Mouse (Mus musculus) forebrain, embryonic 13.5 days (tissue): ENCODE measurements at regions not wholly inside any gene's neighbourhood (a gene's known extent, or its start where the extent isn't known, plus 50 kb on each side); places are given as distances from the start of the nearest gene placed in this dataset.

ENCODE experiments used
- ATAC-seq: fragments of 200-750 bp; cut with Nextera tagmentation; 2 replicates; pipeline ENCODE4 v1.8.0; 2017
- H3K27ac ChIP-seq: fragments of 300-500 bp; sonication (generic); 2 replicates; pipeline ENCODE4 v1.5.1; 2015; ENCODE audit warnings: inconsistent platforms, mild to moderate bottlenecking, moderate library complexity
- H3K27me3 ChIP-seq: fragments of 300-500 bp; sonication (generic); 2 replicates; pipeline ENCODE4 v1.6.1; 2015; ENCODE audit warnings: mild to moderate bottlenecking, inconsistent platforms
- H3K36me3 ChIP-seq: fragments of 300-500 bp; sonication (generic); 2 replicates; pipeline ENCODE4 v1.6.1; 2015; ENCODE audit warnings: mild to moderate bottlenecking, inconsistent platforms; ENCODE audit not compliant: poor library complexity, severe bottlenecking
- H3K4me1 ChIP-seq: fragments of 300-500 bp; sonication (generic); 2 replicates; pipeline ENCODE4 v1.6.1; 2015; ENCODE audit warnings: inconsistent platforms
- H3K4me2 ChIP-seq: fragments of 300-500 bp; sonication (generic); 2 replicates; pipeline ENCODE4 v1.6.1; 2015; ENCODE audit warnings: inconsistent platforms, mild to moderate bottlenecking, moderate library complexity
- H3K4me3 ChIP-seq: fragments of 300-500 bp; sonication (generic); 2 replicates; pipeline ENCODE4 v1.5.1; 2015; ENCODE audit warnings: mild to moderate bottlenecking, inconsistent platforms
- H3K9ac ChIP-seq: fragments of 300-500 bp; sonication (generic); 2 replicates; pipeline ENCODE4 v1.6.1; 2015; ENCODE audit warnings: mild to moderate bottlenecking, inconsistent platforms
- H3K9me3 ChIP-seq: fragments of 300-500 bp; sonication (generic); replicated peaks from 2 replicates; pipeline ENCODE4 v1.6.1; 2016; ENCODE audit warnings: inconsistent platforms
- WGBS: fragments of 180-500 bp; shearing (Covaris S2); methylation state at CpG from one replicate; pipeline ENCODE4 v1.1.7; 2015; 5-methylcytosine and 5-hydroxymethylcytosine counted together

GRCm38 (mm10) chr2:168842261-168842740 is 74.6 kb upstream of the Sall4 start:
- Histone ChIP-seq H3K36me3 (no peaks in the 10 kb centered on the region), H3K9me3 (no peaks in the 10 kb centered on the region), H3K4me1 (peaks cover 25% of the 10 kb centered on the region), H3K27ac (no peak overlapping the region), H3K27me3 (peaks cover 61% of the 10 kb centered on the region), H3K4me2 (peak overlapping the region; percentile 30), H3K4me3 (no peak overlapping the region), H3K9ac (no peak overlapping the region)
- 6% methylated on average over 15 of the region's 15 CpGs for WGBS
- no peak for ATAC-seq

- no peak overlapping the region for H3K9ac ChIP-seq
- H3K27ac ChIP-seq, result no peak overlapping the region
- no peaks in the 10 kb centered on the region for H3K9me3 ChIP-seq
- H3K4me2 ChIP-seq, result peak overlapping the region; percentile 30
- H3K4me3 ChIP-seq, result no peak overlapping the region
- 3% methylated on average over 11 of the region's 11 CpGs for WGBS
- H3K4me1 ChIP-seq, result peaks cover 25% of the 10 kb centered on the region
- no peaks in the 10 kb centered on the region for H3K36me3 ChIP-seq
- H3K27me3 ChIP-seq, result peaks cover 63% of the 10 kb centered on the region
- ATAC-seq, result no peak
Observed at GRCm38 (mm10) chr2:168841713-168842045, 73.9 kb upstream of the Sall4 start.

- H3K4me1 ChIP-seq, result peaks cover 25% of the 10 kb centered on the region
- H3K9me3 ChIP-seq, result no peaks in the 10 kb centered on the region
- H3K4me2 ChIP-seq, result peak overlapping the region; percentile 30; the same call in 1 of the 2 replicates
- WGBS, result 5% methylated on average over 19 of the region's 19 CpGs
- H3K36me3 ChIP-seq, result no peaks in the 10 kb centered on the region
- H3K27ac ChIP-seq, result no peak overlapping the region
- peaks cover 63% of the 10 kb centered on the region for H3K27me3 ChIP-seq
- H3K9ac ChIP-seq, result no peak overlapping the region
- no peak for ATAC-seq
- H3K4me3 ChIP-seq, result no peak overlapping the region
Observed at GRCm38 (mm10) chr2:168840853-168841712, 73.3 kb upstream of the Sall4 start.

- peak; percentile 75 for ATAC-seq
- Histone ChIP-seq H3K27ac (no peak overlapping the region; the same call in 1 of the 2 replicates), H3K27me3 (peaks cover 63% of the 10 kb centered on the region), H3K4me3 (peak overlapping the region; percentile 23), H3K9ac (0 out of 2 replicates have a peak overlapping the region, but pooled peaks have one; percentile 27), H3K4me2 (peak overlapping the region; percentile 56), H3K4me1 (peaks cover 25% of the 10 kb centered on the region), H3K9me3 (no peaks in the 10 kb centered on the region), H3K36me3 (no peaks in the 10 kb centered on the region)
- 2% methylated on average over 24 of the region's 24 CpGs for WGBS
Observed at GRCm38 (mm10) chr2:168839811-168840655, 72.3 kb upstream of the Sall4 start.

- no peak overlapping the region for H3K9ac ChIP-seq
- H3K4me2 ChIP-seq, result peak overlapping the region; percentile 56
- WGBS, result 9% methylated on average over 6 of the region's 6 CpGs
- peaks cover 57% of the 10 kb centered on the region for H3K27me3 ChIP-seq
- H3K36me3 ChIP-seq, result no peaks in the 10 kb centered on the region
- H3K9me3 ChIP-seq, result no peaks in the 10 kb centered on the region
- no peak overlapping the region for H3K4me3 ChIP-seq
- no peak for ATAC-seq
- H3K4me1 ChIP-seq, result peaks cover 25% of the 10 kb centered on the region
- no peak overlapping the region for H3K27ac ChIP-seq
Observed at GRCm38 (mm10) chr2:168839221-168839620, 71.5 kb upstream of the Sall4 start.

- no peaks in the 10 kb centered on the region for H3K36me3 ChIP-seq
- H3K27me3 ChIP-seq, result peaks cover 52% of the 10 kb centered on the region
- no peaks in the 10 kb centered on the region for H3K9me3 ChIP-seq
- no peak overlapping the region for H3K4me3 ChIP-seq
- no peak overlapping the region for H3K27ac ChIP-seq
- H3K4me1 ChIP-seq, result peaks cover 25% of the 10 kb centered on the region
- H3K4me2 ChIP-seq, result peak overlapping the region; percentile 28
- 2% methylated on average over 12 of the region's 12 CpGs for WGBS
- ATAC-seq, result no peak
- no peak overlapping the region for H3K9ac ChIP-seq
Observed at GRCm38 (mm10) chr2:168838681-168839080, 70.9 kb upstream of the Sall4 start.

- H3K4me2 ChIP-seq, result no peak overlapping the region
- no peak overlapping the region for H3K27ac ChIP-seq
- no peak for ATAC-seq
- no peak overlapping the region for H3K4me3 ChIP-seq
- peaks cover 48% of the 10 kb centered on the region for H3K27me3 ChIP-seq
- H3K9ac ChIP-seq, result no peak overlapping the region
- no peaks in the 10 kb centered on the region for H3K36me3 ChIP-seq
- peaks cover 25% of the 10 kb centered on the region for H3K4me1 ChIP-seq
- no peaks in the 10 kb centered on the region for H3K9me3 ChIP-seq
- WGBS, result 22% methylated on average over 5 of the region's 5 CpGs
Observed at GRCm38 (mm10) chr2:168837951-168838570, 70.3 kb upstream of the Sall4 start.

- WGBS, result 96% methylated on average over 3 of the region's 3 CpGs
- H3K4me2 ChIP-seq, result no peak overlapping the region
- no peak overlapping the region for H3K9ac ChIP-seq
- peaks cover 13% of the 10 kb centered on the region for H3K4me1 ChIP-seq
- no peaks in the 10 kb centered on the region for H3K9me3 ChIP-seq
- peaks cover 20% of the 10 kb centered on the region for H3K27me3 ChIP-seq
- no peak overlapping the region for H3K27ac ChIP-seq
- ATAC-seq, result no peak
- no peaks in the 10 kb centered on the region for H3K36me3 ChIP-seq
- no peak overlapping the region for H3K4me3 ChIP-seq
Observed at GRCm38 (mm10) chr2:168834771-168835170, 67.0 kb upstream of the Sall4 start.

GRCm38 (mm10) chr2:168831740-168832139 is 64.0 kb upstream of the Sall4 start:
- Histone ChIP-seq H3K4me1 (no peaks in the 10 kb centered on the region), H3K4me3 (no peak overlapping the region), H3K36me3 (no peaks in the 10 kb centered on the region), H3K9me3 (no peaks in the 10 kb centered on the region), H3K27me3 (no peaks in the 10 kb centered on the region), H3K9ac (no peak overlapping the region), H3K4me2 (no peak overlapping the region), H3K27ac (no peak overlapping the region)
- ATAC-seq, result no peak
- WGBS, result 58% methylated on average over 14 of the region's 14 CpGs

GRCm38 (mm10) chr2:168820648-168821047 is 52.9 kb upstream of the Sall4 start:
- 0 out of 2 replicates have a peak, but pooled peaks cover 7% of the 10 kb centered on the region for H3K27me3 ChIP-seq
- ATAC-seq, result no peak
- no peaks in the 10 kb centered on the region for H3K36me3 ChIP-seq
- no peak overlapping the region for H3K27ac ChIP-seq
- no peak overlapping the region for H3K9ac ChIP-seq
- no peaks in the 10 kb centered on the region for H3K4me1 ChIP-seq
- no peaks in the 10 kb centered on the region for H3K9me3 ChIP-seq
- WGBS, result 71% methylated on average over 10 of the region's 10 CpGs
- H3K4me2 ChIP-seq, result no peak overlapping the region
- H3K4me3 ChIP-seq, result no peak overlapping the region
